In the genomic region with DNA sequence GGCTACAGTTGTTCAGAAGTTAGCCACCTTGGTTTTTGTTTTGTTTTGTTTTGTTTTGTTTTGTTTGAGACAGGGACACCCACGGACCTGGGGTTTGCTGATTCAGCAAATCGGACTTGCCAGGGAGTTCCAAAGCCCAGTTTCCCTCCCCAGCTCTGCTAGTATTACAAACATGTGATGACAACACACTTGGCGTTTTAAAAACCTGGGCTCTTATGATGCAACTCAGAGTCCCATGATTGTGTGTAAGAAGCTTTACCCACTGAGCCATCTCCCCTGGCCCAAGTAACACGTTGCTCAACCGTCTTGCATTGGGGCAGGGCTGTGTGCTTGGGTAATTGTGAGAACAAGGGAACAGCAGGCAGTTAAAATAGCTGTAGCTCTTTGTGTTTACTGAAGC, we compare ENCODE assay signal across 17 mouse cellular contexts.
DNase-seq lines count a peak whose midpoint lies in the region; ATAC-seq and TF ChIP-seq lines count a peak whose summit lies in the region.
"Had no signal": no experiment of that assay in that cellular context is flagged by ENCODE, and none has a peak within 500 bp of the region (broad histone marks: within the 10 kb centered on the region; RNA-seq: fewer than 3 reads in every experiment).

No protein-coding gene starts in this region.

- no peaks in the 10 kb centered on the region for H3K4me1 ChIP-seq in lung, postnatal 0 days (ENCODE audit: insufficient read depth, low read depth, low read length)
- H3K4me1 ChIP-seq: hindbrain, embryonic 15.5 days had no signal

- no peak overlapping the region for H3K4me2 ChIP-seq in lung, postnatal 0 days (replicated peaks; ENCODE audit: low read depth, low read length)
- H3K4me2 ChIP-seq: hindbrain, embryonic 15.5 days; lung, embryonic 14.5 days; midbrain, embryonic 12.5 days had no signal

- no peak overlapping the region for H3K9ac ChIP-seq in lung, postnatal 0 days (replicated peaks; ENCODE audit: low read depth)
- H3K9ac ChIP-seq: hindbrain, embryonic 15.5 days; lung, embryonic 14.5 days; midbrain, embryonic 12.5 days had no signal

- no peak for TF ChIP-seq CTCF in lung, postnatal 0 days (IDR thresholded peaks at IDR 0.05)

- no peak overlapping the region for H3K27ac ChIP-seq in lung, postnatal 0 days (ENCODE audit: low read length)
- H3K27ac ChIP-seq: hindbrain, embryonic 15.5 days; midbrain, embryonic 12.5 days had no signal

- no peaks in the 10 kb centered on the region for H3K36me3 ChIP-seq in lung, postnatal 0 days (ENCODE audit: insufficient read depth, low read length)
- H3K36me3 ChIP-seq: hindbrain, embryonic 15.5 days; midbrain, embryonic 12.5 days had no signal

- H3K9me3 ChIP-seq in lung, postnatal 0 days (ENCODE audit: low read length): no peaks in the 10 kb centered on the region
- H3K9me3 ChIP-seq: hindbrain, embryonic 15.5 days; midbrain, embryonic 12.5 days had no signal

- WGBS in lung, postnatal 0 days: 56% methylated on average over 5 of the region's 5 CpGs

- no peak overlapping the region for H3K4me3 ChIP-seq in lung, postnatal 0 days (ENCODE audit: low read depth, low read length)
- H3K4me3 ChIP-seq: hindbrain, embryonic 15.5 days; midbrain, embryonic 12.5 days had no signal

- DNase-seq in heart, adult 11 months: peak; percentile 68
- no peak for DNase-seq in heart, adult 8-10 months (ENCODE audit: low spot score)
- DNase-seq in adipocyte (ENCODE audit: low spot score): peak; percentile 83
- peak; percentile 74 for DNase-seq in lung, postnatal 0 days (ENCODE audit: low spot score)
- DNase-seq in skeletal muscle tissue, adult 2 months (ENCODE audit: low read depth, low spot score): peak; percentile 56
- DNase-seq in cerebellum, postnatal 14 days: no peak
- DNase-seq in urinary bladder, adult 2 months (ENCODE audit: low spot score): no peak
- DNase-seq: heart, adult 18-20 months; heart, postnatal 10 days; kidney, adult 8-10 months; kidney, postnatal 4 days; left cerebral cortex, postnatal 4 days; lung, embryonic 14.5 days; thymus, postnatal 4 days had no signal

- TF ChIP-seq EP300 in lung, postnatal 0 days (IDR thresholded peaks at IDR 0.05): peak; percentile 57; the same call in 1 of the 2 replicates

- peak; percentile 54 for ATAC-seq in lung, postnatal 0 days
- ATAC-seq: Patski had no signal

- no peaks in the 10 kb centered on the region for H3K27me3 ChIP-seq in lung, postnatal 0 days (replicated peaks; ENCODE audit: insufficient read depth, low read length)
- H3K27me3 ChIP-seq: hindbrain, embryonic 15.5 days; midbrain, embryonic 12.5 days; Patski had no signal

Comparison
In these comparisons a context has a peak if more than half of its experiments do, and no peak if none do; other contexts are left out.
1. DNase-seq: peak in heart, adult 11 months (single experiment), adipocyte (single experiment), lung, postnatal 0 days (single experiment) and skeletal muscle tissue, adult 2 months (single experiment); none in heart, adult 8-10 months (single experiment), cerebellum, postnatal 14 days (0 of 2) and urinary bladder, adult 2 months (single experiment).